Mouse (Mus musculus): ENCODE measurements at regions not wholly inside any gene's neighbourhood (a gene's known extent, or its start where the extent isn't known, plus 50 kb on each side); places are given as distances from the start of the nearest gene placed in this dataset.

DNA sequence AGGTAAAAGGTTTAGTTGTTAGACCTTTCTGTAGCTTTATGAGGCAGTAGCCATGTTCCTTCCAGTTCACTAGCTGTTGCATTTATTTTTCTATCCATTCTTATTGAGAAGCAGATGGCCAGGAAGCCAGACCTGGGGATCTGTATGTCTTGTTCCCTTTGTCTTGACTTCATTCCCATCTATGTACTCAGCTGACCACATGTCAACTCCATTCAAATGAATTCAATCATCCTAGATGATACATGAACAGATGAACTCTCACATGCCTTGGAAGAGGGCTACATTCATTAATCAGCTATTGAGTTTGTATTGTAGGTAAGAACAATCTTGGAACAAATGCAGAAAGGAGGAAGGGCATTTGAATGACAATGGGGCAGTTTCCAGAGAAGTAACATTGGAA is 2722.7 kb upstream of the Lrrc6 start:
- no peak for TF ChIP-seq CTCF (IDR thresholded peaks at IDR 0.05; ENCODE audit: low read depth)
- no peak for TF ChIP-seq EP300 (IDR thresholded peaks at IDR 0.05; ENCODE audit: low read depth)
